Mouse (Mus musculus): ENCODE results near the gene Atp5c1. TPM values are rescaled to one million over a fixed set of nuclear protein-coding genes. Genes with fewer than 3 reads are reported as not detected.
A peak's percentile ranks its signal among the peaks of the same experiment; 100 is the strongest.

Gene Atp5c1
- polyA plus RNA-seq, 1 experiment from 2014 or later, result 729 TPM

GRCm38 (mm10) chr2:10074470-10074869 lies 5.8 kb downstream of the Atp5c1 start:
- no peak overlapping the region for H3K27ac ChIP-seq (ENCODE audit: low read depth)
- no peaks in the 10 kb centered on the region for H3K9me3 ChIP-seq (ENCODE audit: control insufficient read depth, low read length)
- ATAC-seq (replicated peaks; ENCODE audit: low FRiP score, low TSS enrichment, low read depth) (peak; percentile 33; the same call in 1 of the 2 replicates), DNase-seq (ENCODE audit: low spot score) (no peak)
- WGBS, result 74% methylated on average over 7 of the region's 7 CpGs
- no peaks in the 10 kb centered on the region for H3K27me3 ChIP-seq (replicated peaks; ENCODE audit: control insufficient read depth, insufficient read depth, low read length)
- no peak overlapping the region for H3K4me2 ChIP-seq (ENCODE audit: low read length)
- no peak overlapping the region for H3K4me3 ChIP-seq (ENCODE audit: low read depth, low read length)
- H3K4me1 ChIP-seq (replicated peaks; ENCODE audit: control insufficient read depth, insufficient read depth, low read length), result peaks cover 26% of the 10 kb centered on the region
- H3K9ac ChIP-seq (ENCODE audit: low read length), result no peak overlapping the region
- peaks cover 17% of the 10 kb centered on the region; the same call in 1 of the 2 replicates for H3K36me3 ChIP-seq (ENCODE audit: control insufficient read depth, insufficient read depth, low read length)

GRCm38 (mm10) chr2:10071751-10072150 lies 8.6 kb downstream of the Atp5c1 start:
- Histone ChIP-seq H3K4me1 (replicated peaks; ENCODE audit: control insufficient read depth, insufficient read depth, low read length) (peaks cover 4% of the 10 kb centered on the region; the same call in 1 of the 2 replicates), H3K27me3 (replicated peaks; ENCODE audit: control insufficient read depth, insufficient read depth, low read length) (no peaks in the 10 kb centered on the region), H3K4me2 (ENCODE audit: low read length) (no peak overlapping the region), H3K36me3 (ENCODE audit: control insufficient read depth, insufficient read depth, low read length) (peaks cover 38% of the 10 kb centered on the region), H3K4me3 (ENCODE audit: low read depth, low read length) (no peak overlapping the region), H3K9me3 (ENCODE audit: control insufficient read depth, low read length) (no peaks in the 10 kb centered on the region), H3K27ac (ENCODE audit: low read depth) (no peak overlapping the region), H3K9ac (ENCODE audit: low read length) (no peak overlapping the region)
- WGBS, result 82% methylated on average over 7 of the region's 7 CpGs
- ATAC-seq (replicated peaks; ENCODE audit: low FRiP score, low TSS enrichment, low read depth), result no peak
- DNase-seq (ENCODE audit: low spot score), result no peak

GRCm38 (mm10) chr2:10058836-10059235 lies 21.5 kb downstream of the Atp5c1 start:
- no peaks in the 10 kb centered on the region for H3K9me3 ChIP-seq (ENCODE audit: control insufficient read depth, low read length)
- H3K27ac ChIP-seq (ENCODE audit: low read depth), result no peak overlapping the region
- no peak for ATAC-seq (replicated peaks; ENCODE audit: low FRiP score, low TSS enrichment, low read depth)
- H3K4me2 ChIP-seq (ENCODE audit: low read length), result no peak overlapping the region
- no peak overlapping the region for H3K9ac ChIP-seq (ENCODE audit: low read length)
- no peaks in the 10 kb centered on the region for H3K4me1 ChIP-seq (replicated peaks; ENCODE audit: control insufficient read depth, insufficient read depth, low read length)
- WGBS, result 82% methylated on average over 5 of the region's 5 CpGs
- H3K4me3 ChIP-seq (ENCODE audit: low read depth, low read length), result no peak overlapping the region
- peaks cover 93% of the 10 kb centered on the region for H3K36me3 ChIP-seq (ENCODE audit: control insufficient read depth, insufficient read depth, low read length)
- no peak for DNase-seq (ENCODE audit: low spot score)
- H3K27me3 ChIP-seq (replicated peaks; ENCODE audit: control insufficient read depth, insufficient read depth, low read length), result no peaks in the 10 kb centered on the region

GRCm38 (mm10) chr2:10051996-10052395 lies 28.3 kb downstream of the Atp5c1 start:
- WGBS, result 94% methylated on average over 1 of the region's 1 CpGs
- Histone ChIP-seq H3K4me3 (ENCODE audit: low read depth, low read length) (no peak overlapping the region), H3K9ac (ENCODE audit: low read length) (no peak overlapping the region), H3K4me1 (replicated peaks; ENCODE audit: control insufficient read depth, insufficient read depth, low read length) (peaks cover 4% of the 10 kb centered on the region; the same call in 1 of the 2 replicates), H3K4me2 (ENCODE audit: low read length) (no peak overlapping the region), H3K27ac (ENCODE audit: low read depth) (no peak overlapping the region), H3K36me3 (ENCODE audit: control insufficient read depth, insufficient read depth, low read length) (peaks cover 32% of the 10 kb centered on the region), H3K9me3 (ENCODE audit: control insufficient read depth, low read length) (no peaks in the 10 kb centered on the region), H3K27me3 (replicated peaks; ENCODE audit: control insufficient read depth, insufficient read depth, low read length) (no peaks in the 10 kb centered on the region)
- ATAC-seq (replicated peaks; ENCODE audit: low FRiP score, low TSS enrichment, low read depth) (no peak), DNase-seq (ENCODE audit: low spot score) (no peak)

GRCm38 (mm10) chr2:10050878-10051277 lies 29.4 kb downstream of the Atp5c1 start:
- Histone ChIP-seq H3K4me1 (replicated peaks; ENCODE audit: control insufficient read depth, insufficient read depth, low read length) (peaks cover 5% of the 10 kb centered on the region; the same call in 1 of the 2 replicates), H3K4me2 (ENCODE audit: low read length) (no peak overlapping the region), H3K4me3 (ENCODE audit: low read depth, low read length) (no peak overlapping the region), H3K36me3 (ENCODE audit: control insufficient read depth, insufficient read depth, low read length) (peaks cover 21% of the 10 kb centered on the region), H3K27me3 (replicated peaks; ENCODE audit: control insufficient read depth, insufficient read depth, low read length) (no peaks in the 10 kb centered on the region), H3K9me3 (ENCODE audit: control insufficient read depth, low read length) (no peaks in the 10 kb centered on the region), H3K27ac (ENCODE audit: low read depth) (no peak overlapping the region), H3K9ac (ENCODE audit: low read length) (no peak overlapping the region)
- 89% methylated on average over 3 of the region's 3 CpGs for WGBS
- no peak for DNase-seq (ENCODE audit: low spot score)
- no peak for ATAC-seq (replicated peaks; ENCODE audit: low FRiP score, low TSS enrichment, low read depth)

GRCm38 (mm10) chr2:10049456-10049855 lies 30.9 kb downstream of the Atp5c1 start:
- DNase-seq (ENCODE audit: low spot score) (no peak), ATAC-seq (replicated peaks; ENCODE audit: low FRiP score, low TSS enrichment, low read depth) (no peak)
- Histone ChIP-seq H3K4me2 (ENCODE audit: low read length) (peak overlapping the region; percentile 52), H3K9me3 (ENCODE audit: control insufficient read depth, low read length) (no peaks in the 10 kb centered on the region), H3K36me3 (ENCODE audit: control insufficient read depth, insufficient read depth, low read length) (peaks cover 7% of the 10 kb centered on the region), H3K9ac (ENCODE audit: low read length) (no peak overlapping the region), H3K4me1 (replicated peaks; ENCODE audit: control insufficient read depth, insufficient read depth, low read length) (peaks cover 5% of the 10 kb centered on the region; the same call in 1 of the 2 replicates), H3K27me3 (replicated peaks; ENCODE audit: control insufficient read depth, insufficient read depth, low read length) (no peaks in the 10 kb centered on the region), H3K27ac (ENCODE audit: low read depth) (no peak overlapping the region), H3K4me3 (ENCODE audit: low read depth, low read length) (peak overlapping the region; percentile 91; the same call in 1 of the 2 replicates)
- 16% methylated on average over 10 of the region's 10 CpGs for whole genome bisulfite sequencing

- H3K27me3 ChIP-seq (replicated peaks; ENCODE audit: control insufficient read depth, insufficient read depth, low read length), result no peaks in the 10 kb centered on the region
- H3K4me3 ChIP-seq (ENCODE audit: low read depth, low read length), result peak within 1 kb of the TSS; percentile 91
- ATAC-seq (replicated peaks; ENCODE audit: low FRiP score, low TSS enrichment, low read depth), result peak; percentile 94
- no peaks in the 10 kb centered on the region for H3K9me3 ChIP-seq (ENCODE audit: control insufficient read depth, low read length)
- H3K4me2 ChIP-seq (ENCODE audit: low read length), result peak within 1 kb of the TSS; percentile 70
- WGBS, result 0% methylated on average over 36 of the region's 36 CpGs
- peaks cover 5% of the 10 kb centered on the region; the same call in 1 of the 2 replicates for H3K4me1 ChIP-seq (replicated peaks; ENCODE audit: control insufficient read depth, insufficient read depth, low read length)
- peak; percentile 92 for DNase-seq (ENCODE audit: low spot score)
- H3K27ac ChIP-seq (ENCODE audit: low read depth), result peak within 1 kb of the TSS; percentile 51; the same call in 1 of the 2 replicates
- H3K9ac ChIP-seq (ENCODE audit: low read length), result peak within 1 kb of the TSS; percentile 71
- H3K36me3 ChIP-seq (ENCODE audit: control insufficient read depth, insufficient read depth, low read length), result no peaks in the 10 kb centered on the region
These were observed 31.8 kb downstream of the Atp5c1 start, which contains the start of gene Taf3 for GRCm38 (mm10) chr2:10048461-10048860. Gene Taf3 (minus strand): TSS chr2:10048596.

GRCm38 (mm10) chr2:10047758-10048436 lies 32.4 kb downstream of the Atp5c1 start:
- peak; percentile 67 for ATAC-seq (replicated peaks; ENCODE audit: low FRiP score, low TSS enrichment, low read depth)
- no peaks in the 10 kb centered on the region for H3K27me3 ChIP-seq (replicated peaks; ENCODE audit: control insufficient read depth, insufficient read depth, low read length)
- peak overlapping the region; percentile 51; the same call in 1 of the 2 replicates for H3K27ac ChIP-seq (ENCODE audit: low read depth)
- peaks cover 5% of the 10 kb centered on the region; the same call in 1 of the 2 replicates for H3K4me1 ChIP-seq (replicated peaks; ENCODE audit: control insufficient read depth, insufficient read depth, low read length)
- peak; percentile 79 for DNase-seq (ENCODE audit: low spot score)
- no peaks in the 10 kb centered on the region for H3K36me3 ChIP-seq (ENCODE audit: control insufficient read depth, insufficient read depth, low read length)
- peak overlapping the region; percentile 71 for H3K9ac ChIP-seq (ENCODE audit: low read length)
- peak overlapping the region; percentile 91 for H3K4me3 ChIP-seq (ENCODE audit: low read depth, low read length)
- WGBS, result under 1% methylated on average over 47 of the region's 47 CpGs
- no peaks in the 10 kb centered on the region for H3K9me3 ChIP-seq (ENCODE audit: control insufficient read depth, low read length)
- H3K4me2 ChIP-seq (ENCODE audit: low read length), result peak overlapping the region; percentile 70

- DNase-seq (ENCODE audit: low spot score), result no peak
- H3K27me3 ChIP-seq (replicated peaks; ENCODE audit: control insufficient read depth, insufficient read depth, low read length), result no peaks in the 10 kb centered on the region
- H3K9me3 ChIP-seq (ENCODE audit: control insufficient read depth, low read length), result no peaks in the 10 kb centered on the region
- no peaks in the 10 kb centered on the region for H3K4me1 ChIP-seq (replicated peaks; ENCODE audit: control insufficient read depth, insufficient read depth, low read length)
- H3K27ac ChIP-seq (ENCODE audit: low read depth), result no peak overlapping the region
- H3K9ac ChIP-seq (ENCODE audit: low read length), result no peak overlapping the region
- no peak overlapping the region for H3K4me2 ChIP-seq (ENCODE audit: low read length)
- 83% methylated on average over 3 of the region's 3 CpGs for WGBS
- no peak for ATAC-seq (replicated peaks; ENCODE audit: low FRiP score, low TSS enrichment, low read depth)
- H3K36me3 ChIP-seq (ENCODE audit: control insufficient read depth, insufficient read depth, low read length), result peaks cover 6% of the 10 kb centered on the region
- no peak overlapping the region for H3K4me3 ChIP-seq (ENCODE audit: low read depth, low read length)
These were observed 45.3 kb downstream of the Atp5c1 start for GRCm38 (mm10) chr2:10034976-10035375.
